Mouse (Mus musculus) lung, postnatal 0 days (tissue): ENCODE measurements around the gene Ccdc28b.

ENCODE experiments used
- CTCF ChIP-seq: IDR thresholded peaks from 2 replicates; pipeline ENCODE4 v1.5.1; 2016; ENCODE audit warnings: antibody characterized with exemption, mild to moderate bottlenecking
- EP300 ChIP-seq: IDR thresholded peaks from 2 replicates; pipeline ENCODE4 v1.6.1; 2016; ENCODE audit warnings: antibody characterized with exemption, mild to moderate bottlenecking, control low read depth

- no peak for TF ChIP-seq CTCF
- TF ChIP-seq EP300: no peak
Observed at GRCm38 (mm10) chr4:129571551-129572084, 52.1 kb downstream of the Ccdc28b start.
